Mouse (Mus musculus) lung, adult 2 months (tissue): Measurements from ENCODE around the gene Maip1.

Experiments used
- CTCF ChIP-seq: fragments of 200-500 bp; IDR thresholded peaks from 2 replicates; pipeline ENCODE4 v1.5.1; 2011; ENCODE audit warnings: mild to moderate bottlenecking, low read length, control low read depth; ENCODE audit not compliant: insufficient read depth
- POLR2A ChIP-seq: fragments of 200-500 bp; IDR thresholded peaks from 2 replicates; pipeline ENCODE4 v1.6.1; 2011; ENCODE audit warnings: low read depth, mild to moderate bottlenecking, control low read depth, low read length, borderline replicate concordance; ENCODE audit errors: extremely low read depth

DNA sequence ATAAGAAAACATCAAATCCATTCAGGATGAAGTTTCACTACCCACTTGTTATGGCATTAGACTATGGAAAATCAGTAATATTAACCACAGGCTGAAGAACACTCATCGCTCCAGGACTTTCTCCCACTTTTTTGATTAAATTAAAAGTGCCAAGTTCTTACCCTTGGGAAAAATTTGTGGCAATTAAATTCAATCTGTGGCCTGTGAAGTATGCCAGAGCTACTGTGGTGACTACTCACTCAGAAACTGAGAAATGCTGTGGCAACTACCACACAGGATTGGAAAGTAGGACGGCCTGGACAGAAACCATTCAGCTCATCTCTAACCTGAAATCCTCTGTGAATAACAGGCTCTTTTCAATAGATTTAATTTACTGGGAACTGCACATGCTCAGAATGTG, 5.8 kb upstream of the Maip1 start:
- no peak for TF ChIP-seq CTCF
- TF ChIP-seq POLR2A: no peak
